Mouse (Mus musculus) layer of hippocampus, adult 9-11 months (tissue): ENCODE results near the gene Zdhhc14.

ENCODE experiments used
- DNase-seq: peaks from one replicate; pipeline ENCODE4 v3.0.0; 2022

Zdhhc14 gene

DNA sequence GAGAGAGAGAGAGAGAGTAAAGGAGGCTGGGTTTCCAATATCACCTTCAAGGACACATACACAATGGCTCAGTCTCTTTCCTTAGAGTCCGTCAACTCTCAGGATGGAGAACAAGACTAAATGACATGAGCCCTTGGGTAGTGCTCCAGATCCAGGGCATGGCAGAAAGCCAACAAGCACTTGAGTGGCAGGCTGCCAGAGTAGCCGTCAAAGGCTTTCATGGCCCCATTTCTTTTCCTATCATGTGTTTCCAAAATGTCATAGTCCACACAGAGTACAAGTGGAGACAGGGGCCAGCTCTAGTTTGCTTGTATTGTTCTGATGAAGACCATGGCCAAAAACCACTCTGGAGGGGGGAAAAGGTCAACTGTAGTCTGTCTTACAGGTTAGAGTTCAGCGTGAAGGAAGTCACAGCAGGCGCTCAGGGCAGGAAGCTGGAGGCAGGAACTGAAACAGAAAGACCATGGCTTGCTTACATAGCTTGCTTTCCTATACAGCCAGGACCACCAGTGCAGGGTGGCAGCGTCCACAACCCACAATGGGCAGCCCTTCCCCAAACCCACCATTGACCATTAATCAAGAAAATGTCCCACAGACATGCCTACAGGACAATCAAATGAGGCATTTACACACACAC lies 304.9 kb downstream of the Zdhhc14 start:
- DNase-seq = no peak

DNA sequence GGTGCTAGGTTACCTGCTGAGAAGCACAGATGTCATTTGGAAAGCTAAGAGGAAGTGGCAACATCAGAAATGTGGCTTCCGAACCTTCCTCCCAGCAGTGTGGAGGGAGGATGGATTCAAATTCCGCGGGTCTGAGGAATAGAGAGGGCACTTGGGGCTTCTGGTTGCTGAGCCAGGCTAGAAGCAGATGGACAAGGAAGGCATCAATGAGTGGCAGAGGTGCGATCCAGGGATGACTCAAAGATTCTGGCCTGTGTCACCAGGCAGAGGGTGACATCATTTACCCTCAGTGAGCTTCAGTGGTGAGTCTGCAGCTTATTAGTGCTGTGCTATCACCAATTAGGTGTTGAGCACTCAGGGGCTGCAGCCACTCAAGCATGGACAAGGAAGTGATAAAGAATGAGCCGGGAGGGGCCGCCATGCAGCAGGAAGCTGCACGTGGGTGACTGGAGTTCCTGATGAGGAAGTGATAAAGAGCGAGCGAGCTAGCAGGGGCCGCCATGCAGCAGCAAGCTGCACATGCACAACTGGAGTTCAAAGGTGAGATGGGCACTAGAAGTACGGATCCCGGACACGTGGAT lies 306.0 kb downstream of the Zdhhc14 start:
- no peak for DNase-seq

DNA sequence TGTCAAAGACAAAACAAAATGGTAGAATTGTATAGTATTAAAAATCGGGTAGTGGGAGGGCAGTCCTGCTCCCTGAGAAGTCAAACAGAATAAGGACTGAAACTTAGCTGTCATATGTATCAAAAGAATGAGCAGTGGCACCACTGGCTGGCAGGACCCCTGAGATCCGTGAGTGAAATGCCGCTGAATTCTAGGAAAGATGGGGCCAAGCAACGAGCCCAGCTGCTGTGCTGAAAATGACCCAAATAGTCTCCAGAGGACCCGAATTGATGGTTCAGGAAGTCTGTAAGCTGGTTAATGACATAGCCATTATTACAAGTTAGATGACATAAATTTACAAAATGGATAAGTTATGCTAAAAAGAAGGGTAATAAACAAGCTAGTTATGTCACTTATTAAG lies 306.5 kb downstream of the Zdhhc14 start:
- DNase-seq = no peak

DNA sequence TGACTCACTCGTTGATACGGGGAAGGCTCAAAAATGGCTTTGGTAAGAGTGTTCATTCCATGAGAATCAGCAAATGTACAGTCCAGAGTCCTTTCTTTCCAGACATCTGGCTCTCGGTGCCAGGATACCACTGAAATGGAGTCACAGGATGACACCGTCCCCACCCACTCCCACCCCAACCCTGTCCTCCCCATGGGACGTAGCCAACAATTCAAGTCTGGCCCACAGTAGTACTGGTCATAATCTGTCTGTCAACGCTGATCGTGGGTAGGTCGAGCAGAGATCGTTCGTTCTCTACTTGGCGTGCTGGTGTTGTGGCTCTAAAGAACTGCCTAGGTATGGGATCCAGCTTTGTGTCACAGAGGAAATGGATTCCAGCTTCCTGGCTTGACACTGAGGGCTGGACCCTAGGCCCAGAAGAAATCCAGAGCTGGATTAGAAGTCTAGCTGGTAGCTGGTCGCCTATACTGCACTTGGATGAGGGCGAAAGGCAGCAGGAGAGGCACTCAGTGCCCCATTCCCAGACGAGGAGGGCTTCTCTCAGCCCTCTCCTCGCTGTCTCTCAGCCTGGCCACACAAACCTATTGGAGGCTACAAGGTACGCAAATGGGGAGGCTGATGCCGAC lies 307.2 kb downstream of the Zdhhc14 start:
- DNase-seq = no peak

DNA sequence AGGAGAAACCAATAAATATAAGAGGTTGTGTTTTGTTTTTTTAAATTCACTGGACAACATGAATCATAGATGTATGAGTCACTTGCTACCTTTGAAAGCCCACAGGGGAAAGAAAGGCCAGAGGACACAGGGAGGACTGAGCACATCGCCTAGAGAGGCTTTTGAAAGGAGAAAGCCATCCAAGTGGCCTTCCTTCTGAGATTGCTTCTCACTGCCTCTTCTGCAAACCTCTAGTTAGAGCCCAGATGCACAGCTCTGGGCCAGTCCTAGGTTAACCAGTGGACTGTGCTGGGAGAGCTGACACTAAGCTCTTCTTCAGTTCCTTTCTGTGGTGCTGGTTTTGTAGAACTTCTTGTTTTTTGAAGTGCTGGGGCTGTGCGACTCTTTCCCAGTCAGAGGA lies 307.9 kb downstream of the Zdhhc14 start:
- DNase-seq = no peak

DNA sequence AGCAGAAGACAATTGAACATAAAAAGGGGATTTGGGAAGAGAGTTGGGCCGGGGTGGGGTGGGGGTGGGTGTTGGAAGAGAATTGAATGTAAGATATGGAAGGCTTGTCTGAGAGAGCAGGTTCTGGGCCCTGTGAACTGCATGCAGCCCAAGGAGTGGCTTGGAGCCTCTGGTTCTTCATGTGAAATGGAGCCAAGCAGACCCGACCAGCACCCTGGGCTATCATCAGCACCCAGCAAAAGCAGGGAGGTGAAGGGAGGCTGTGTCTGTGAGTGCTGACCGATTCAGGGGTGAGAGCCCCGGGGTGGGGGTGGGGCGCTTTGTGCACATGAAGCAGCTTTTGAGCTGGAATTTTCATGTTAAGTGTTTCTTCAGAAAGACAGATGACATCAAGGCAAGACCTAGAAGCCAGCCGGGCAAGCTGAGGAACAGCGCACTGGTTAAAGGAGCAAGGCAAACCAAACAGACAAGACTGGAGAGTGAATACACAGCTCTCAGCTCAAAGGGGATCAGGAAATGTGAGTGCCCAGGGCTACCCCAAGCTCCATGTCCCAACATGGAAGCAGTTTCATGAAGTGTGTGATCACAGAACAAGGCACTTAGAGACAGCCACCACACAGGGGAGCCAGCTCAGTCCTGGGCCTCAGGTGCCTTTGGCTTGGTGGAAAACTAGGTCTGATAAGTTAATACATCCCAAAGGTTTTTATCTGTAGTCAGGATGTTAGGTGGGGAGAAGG lies 308.6 kb downstream of the Zdhhc14 start:
- DNase-seq = no peak

DNA sequence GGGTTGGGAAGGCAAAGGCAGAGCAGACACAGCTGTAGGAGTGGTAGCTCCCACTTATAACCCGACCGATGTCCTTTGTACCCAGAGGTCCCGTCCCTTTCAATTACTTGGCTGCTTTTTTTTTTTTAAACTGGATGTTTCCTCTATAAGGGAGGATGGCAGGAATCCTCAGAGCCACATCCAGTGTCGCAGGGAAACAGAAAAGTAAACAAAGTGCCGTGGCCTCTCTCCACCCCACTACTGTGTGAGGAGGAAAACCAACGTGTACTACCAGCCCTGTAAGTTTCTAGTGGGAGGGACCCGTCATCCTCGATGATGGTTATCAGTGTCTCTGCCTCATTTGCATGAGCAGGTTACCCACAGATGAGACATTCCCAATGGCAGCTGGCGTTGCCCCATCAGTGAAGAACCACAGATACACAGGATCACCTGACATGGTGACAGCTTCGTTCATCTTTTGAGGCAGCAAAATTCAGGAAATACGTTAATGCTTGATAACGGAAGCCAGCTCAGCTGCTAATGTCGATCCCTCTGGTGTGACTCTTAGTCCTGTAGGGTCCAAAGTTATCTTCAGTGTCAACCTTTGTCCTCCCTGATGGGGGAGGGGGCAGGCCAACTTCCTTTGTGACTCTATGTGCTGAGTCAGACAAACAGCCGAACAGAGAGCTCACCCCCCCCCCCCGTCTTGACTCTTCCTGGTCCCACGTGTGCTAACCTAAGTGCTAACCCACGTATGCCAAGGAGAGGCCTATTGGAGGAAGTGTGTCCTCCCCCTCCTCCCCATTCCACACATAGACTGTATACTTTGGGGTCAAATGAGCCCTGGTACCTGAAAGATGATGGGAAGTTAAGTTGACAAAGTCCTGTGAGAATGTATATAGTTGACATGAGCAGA lies 309.7 kb downstream of the Zdhhc14 start:
- no peak for DNase-seq

DNA sequence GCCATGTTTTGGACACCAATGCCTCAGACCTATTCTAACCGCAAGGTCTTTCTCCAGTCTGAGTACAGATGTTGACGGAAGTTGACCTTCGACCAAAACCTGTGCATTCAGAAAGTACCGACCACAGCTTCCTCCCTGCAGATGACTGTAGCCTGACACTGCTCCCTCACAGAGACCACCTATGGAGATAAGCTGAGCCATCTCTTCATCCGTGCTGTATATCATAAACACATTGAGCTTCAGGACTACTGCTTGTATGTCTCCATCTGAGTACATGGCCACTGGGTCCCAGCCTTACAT lies 310.2 kb downstream of the Zdhhc14 start:
- no peak for DNase-seq
